ENCODE assay signal across 10 mouse cellular contexts in genomic region chr9:3024912-3025467, GRCm38 (mm10). TPM values are rescaled to one million over a fixed set of nuclear protein-coding genes. Genes with fewer than 3 reads are reported as not detected.
A peak's percentile ranks its signal among the peaks of the same experiment; 100 is the strongest.
DNase-seq lines count a peak whose midpoint lies in the region.
"Had no signal": no experiment of that assay in that cellular context is flagged by ENCODE, and none has a peak within 500 bp of the region (broad histone marks: within the 10 kb centered on the region; RNA-seq: fewer than 3 reads in every experiment).

Gm10717 (plus strand) TSS chr9:3025417.

- DNase-seq in cerebellum, adult 11-12 months: peak; percentile 8
- DNase-seq in gastrocnemius, adult 8-10 months (ENCODE audit: low spot score in 2 of 2): peak; percentile 66 to 67
- DNase-seq in heart, postnatal 4 days: peak; percentile 59
- peak; percentile 19 to 56 for DNase-seq in layer of hippocampus, postnatal 10 days (ENCODE audit: low spot score in 2 of 2)
- peak; percentile 16 to 18 for DNase-seq in lung, adult 18-20 months
- DNase-seq in ovary, postnatal 10 days (ENCODE audit: low spot score): peak; percentile 31
- peak; percentile 88 to 92 for DNase-seq in spleen, postnatal 4 days (ENCODE audit: low spot score in 2 of 2)
- DNase-seq in urinary bladder, postnatal 25 days (ENCODE audit: low spot score): peak; percentile 43

RNA-seq across cellular contexts. Expression of gene Gm10717, which starts in this region (rescaled TPM):
- total RNA-seq in gastrocnemius, adult 8-10 months (2022): not detected
- not detected for total RNA-seq in heart, postnatal 4 days (2021)
- total RNA-seq in layer of hippocampus, postnatal 10 days (2021): not detected
- total RNA-seq: CH12.LX; gastrocnemius, postnatal 25 days had no signal

Comparison
In these comparisons a context has a peak if more than half of its experiments do, and no peak if none do; other contexts are left out.
1. Peak in every context shown above with its lines: DNase-seq.
2. Peak in DNase-seq in gastrocnemius, adult 8-10 months; RNA of the gene not detected or under 1 TPM.
3. Peak in DNase-seq in heart, postnatal 4 days; RNA of the gene not detected or under 1 TPM.
4. Peak in DNase-seq in layer of hippocampus, postnatal 10 days; RNA of the gene not detected or under 1 TPM.
5. DNase-seq: peak in every context shown above with its lines; median percentile 90 in spleen, postnatal 4 days; 66 in gastrocnemius, adult 8-10 months; 59 in heart, postnatal 4 days; 43 in urinary bladder, postnatal 25 days; 38 in layer of hippocampus, postnatal 10 days; 31 in ovary, postnatal 10 days; 17 in lung, adult 18-20 months; 8 in cerebellum, adult 11-12 months.